Mouse (Mus musculus) embryonic facial prominence, embryonic 10.5 days (tissue): ENCODE data around the gene Senp6. TPM values are rescaled to one million over a fixed set of nuclear protein-coding genes. Genes with fewer than 3 reads are reported as not detected.
A peak's percentile ranks its signal among the peaks of the same experiment; 100 is the strongest.

Experiments used
- DNase-seq: peaks from one replicate; pipeline ENCODE4 v3.0.0-alpha.2; 2017; ENCODE audit warnings: low spot score
- H3K27ac ChIP-seq: fragments of 300-500 bp; sonication (generic); replicated peaks from 2 replicates; pipeline ENCODE4 v1.5.1; 2016; ENCODE audit warnings: mild to moderate bottlenecking
- H3K27me3 ChIP-seq: fragments of 300-500 bp; sonication (generic); replicated peaks from 2 replicates; pipeline ENCODE4 v1.6.1; 2016; ENCODE audit warnings: low read depth, mild to moderate bottlenecking; ENCODE audit not compliant: poor library complexity, severe bottlenecking
- H3K36me3 ChIP-seq: fragments of 300-500 bp; sonication (generic); replicated peaks from 2 replicates; pipeline ENCODE4 v1.6.1; 2016; ENCODE audit warnings: mild to moderate bottlenecking, moderate library complexity
- H3K4me1 ChIP-seq: fragments of 300-500 bp; sonication (generic); 2 replicates; pipeline ENCODE4 v1.6.1; 2016
- H3K4me3 ChIP-seq: fragments of 300-500 bp; sonication (generic); 2 replicates; pipeline ENCODE4 v1.5.1; 2016; ENCODE audit warnings: mild to moderate bottlenecking, moderate library complexity
- H3K9me3 ChIP-seq: fragments of 300-500 bp; sonication (generic); 2 replicates; pipeline ENCODE4 v1.6.1; 2016; ENCODE audit warnings: mild to moderate bottlenecking
- WGBS: fragments of 180-500 bp; shearing (Covaris S2); methylation state at CpG from one replicate; pipeline ENCODE4 v1.1.7; 2016; 5-methylcytosine and 5-hydroxymethylcytosine counted together
- polyA plus RNA-seq: library from polyadenylated mRNA; unstranded; fragments of >200 nt; fragmentation: Nextera tagmentation; extraction: Ambion mirVana; gene quantifications from 2 replicates; pipeline ENCODE4 v1.2.1, GENCODE M21; 2016

Gene Senp6
- polyA plus RNA-seq, 1 experiment from 2014 or later, result 50.9 TPM

DNA sequence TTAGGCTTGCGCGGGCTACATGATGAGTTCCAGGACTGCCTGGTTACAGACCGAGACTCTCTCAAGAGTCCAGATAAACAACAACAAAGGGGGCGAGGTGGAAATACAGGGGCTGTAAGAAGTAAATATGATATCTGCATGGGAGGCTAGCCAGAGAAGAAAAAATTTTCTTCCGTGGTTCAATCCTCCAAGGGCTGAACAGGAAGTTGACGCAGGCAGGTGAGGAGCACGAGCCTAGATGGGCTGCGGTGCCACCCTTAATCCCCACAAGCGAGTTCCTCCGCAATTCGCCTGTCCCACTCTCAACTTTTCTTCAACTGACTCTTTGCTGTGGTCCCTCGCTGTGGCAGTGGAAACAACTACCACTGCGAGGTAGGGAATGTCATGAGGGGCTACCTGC, 97.5 kb downstream of the Senp6 start:
- Histone ChIP-seq H3K4me3 (peak overlapping the region; percentile 79), H3K4me1 (peaks cover 9% of the 10 kb centered on the region), H3K27me3 (peaks cover 15% of the 10 kb centered on the region; the same call in 1 of the 2 replicates), H3K9me3 (no peaks in the 10 kb centered on the region), H3K36me3 (no peaks in the 10 kb centered on the region), H3K27ac (peak overlapping the region; percentile 81; the same call in 1 of the 2 replicates)
- WGBS, result 3% methylated on average over 13 of the region's 13 CpGs
- DNase-seq, result no peak

DNA sequence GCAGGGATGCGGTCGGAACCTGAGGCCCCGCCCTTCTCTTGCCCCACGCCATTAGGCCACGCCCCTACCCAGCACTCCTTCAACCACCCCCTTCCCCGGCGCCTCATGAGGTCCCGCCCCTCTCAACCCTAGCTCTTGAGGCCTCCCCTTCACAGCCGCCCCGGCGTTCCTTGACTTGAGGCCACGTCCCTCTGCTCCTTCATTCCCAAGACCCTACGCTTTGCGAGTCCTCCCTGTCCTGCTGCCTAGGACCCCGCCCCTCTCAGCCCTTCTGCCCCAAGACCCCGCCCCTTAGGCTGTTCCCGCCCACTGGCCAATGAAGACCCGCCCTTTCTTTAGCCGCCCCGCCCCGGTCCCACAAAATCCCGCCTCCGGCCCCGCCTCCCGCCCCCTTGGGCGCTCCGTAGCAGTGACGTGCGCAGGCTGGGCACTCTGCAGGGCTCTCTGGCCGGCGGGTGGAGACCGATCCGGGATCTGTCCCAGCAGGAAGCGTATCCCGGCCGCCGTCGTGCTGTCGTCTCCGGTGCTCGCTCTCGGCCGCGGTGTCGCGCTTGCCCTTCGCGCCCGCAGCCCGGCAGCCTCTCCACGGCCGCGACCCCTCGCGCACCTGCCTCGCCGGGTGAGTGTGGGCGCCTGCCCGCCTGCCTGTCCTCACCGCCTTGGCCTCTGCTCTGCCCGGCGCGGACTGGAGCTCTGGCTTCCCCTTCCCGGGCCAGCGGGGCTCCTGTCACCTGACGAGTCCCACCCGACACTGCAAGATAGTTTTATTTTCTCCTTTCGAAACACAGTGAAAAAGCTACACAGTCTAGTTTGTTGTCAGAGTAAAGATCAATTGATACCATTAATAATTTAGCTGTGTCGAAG, 98.1 kb downstream of the Senp6 start, which contains the start of gene Myo6:
Gene Myo6, plus strand, starts transcription at position 421 of the 864 bp plus-strand sequence.
- no peaks in the 10 kb centered on the region for H3K9me3 ChIP-seq
- H3K27me3 ChIP-seq, result peaks cover 15% of the 10 kb centered on the region; the same call in 1 of the 2 replicates
- H3K27ac ChIP-seq, result peak within 1 kb of the TSS; percentile 81
- H3K4me3 ChIP-seq, result peak within 1 kb of the TSS; percentile 79
- H3K36me3 ChIP-seq, result no peaks in the 10 kb centered on the region
- WGBS, result under 1% methylated on average over 69 of the region's 69 CpGs
- peak; percentile 98 for DNase-seq
- peaks cover 9% of the 10 kb centered on the region for H3K4me1 ChIP-seq

DNA sequence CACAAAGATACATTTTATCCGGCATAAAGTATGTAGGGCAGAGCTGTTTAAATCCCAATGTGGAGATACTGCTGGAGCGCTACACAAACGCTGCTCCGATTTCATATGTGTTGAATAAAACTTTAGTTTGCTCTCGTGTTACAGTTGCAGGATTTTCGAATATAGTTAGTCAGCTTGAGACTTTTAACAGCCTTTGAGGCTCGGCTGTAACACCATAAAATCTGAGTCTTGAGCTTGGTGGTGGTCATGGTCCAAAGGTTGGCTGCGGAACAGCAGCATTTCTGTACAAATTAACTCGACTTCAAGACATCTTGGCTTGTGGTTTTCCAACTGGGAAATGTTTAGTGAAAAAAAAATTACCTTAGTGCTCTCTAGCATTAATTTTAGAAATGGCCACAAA, 99.0 kb downstream of the Senp6 start:
- Histone ChIP-seq H3K4me1 (peaks cover 9% of the 10 kb centered on the region), H3K36me3 (no peaks in the 10 kb centered on the region), H3K27me3 (peaks cover 15% of the 10 kb centered on the region; the same call in 1 of the 2 replicates), H3K9me3 (no peaks in the 10 kb centered on the region), H3K27ac (no peak overlapping the region), H3K4me3 (peak overlapping the region; percentile 79)
- no peak for DNase-seq
- WGBS, result 52% methylated on average over 9 of the region's 9 CpGs

DNA sequence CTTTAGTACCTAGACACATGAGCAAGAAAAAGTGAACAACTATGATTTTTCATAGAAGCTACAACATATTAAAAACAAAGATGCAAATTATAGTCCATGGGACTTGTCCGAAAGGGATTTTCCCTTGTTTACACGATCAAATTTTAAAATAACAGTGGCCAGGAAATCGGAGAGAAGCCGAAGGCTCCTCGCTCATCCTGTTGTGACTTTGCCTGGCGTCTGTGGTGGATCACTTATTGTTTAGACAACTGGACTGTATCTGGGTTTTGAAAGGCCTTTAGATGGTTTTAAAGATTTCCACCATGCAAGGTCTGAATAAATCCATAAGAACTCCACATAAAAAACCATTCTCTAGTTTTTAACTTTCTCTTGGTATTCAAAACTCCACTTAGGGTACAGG, 99.7 kb downstream of the Senp6 start:
- peaks cover 9% of the 10 kb centered on the region for H3K4me1 ChIP-seq
- H3K4me3 ChIP-seq, result 0 out of 2 replicates have a peak overlapping the region, but pooled peaks have one; percentile 79
- WGBS, result 60% methylated on average over 6 of the region's 6 CpGs
- H3K27ac ChIP-seq, result no peak overlapping the region
- no peak for DNase-seq
- no peaks in the 10 kb centered on the region for H3K36me3 ChIP-seq
- H3K27me3 ChIP-seq, result peaks cover 15% of the 10 kb centered on the region; the same call in 1 of the 2 replicates
- H3K9me3 ChIP-seq, result no peaks in the 10 kb centered on the region

DNA sequence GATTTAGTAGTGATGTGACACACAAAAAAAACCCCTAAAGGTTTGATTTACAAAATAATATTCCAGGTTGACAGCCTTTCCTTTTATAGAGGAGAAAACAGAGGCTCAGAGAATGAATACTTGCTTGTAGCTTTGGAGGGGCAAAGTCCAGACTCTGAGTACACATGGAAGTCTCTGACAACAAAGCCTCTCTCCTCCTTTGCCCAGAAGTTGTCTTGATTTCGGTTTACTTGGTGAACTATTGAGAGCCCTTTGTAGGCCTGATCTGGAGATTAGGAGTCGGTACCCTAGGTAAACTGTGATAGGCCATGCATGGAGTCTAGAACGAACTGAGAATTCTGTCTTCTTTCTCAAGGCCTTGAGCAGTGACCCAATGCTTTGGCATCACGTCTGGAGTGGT, 100.4 kb downstream of the Senp6 start:
- WGBS, result 78% methylated on average over 4 of the region's 4 CpGs
- H3K27me3 ChIP-seq, result peaks cover 15% of the 10 kb centered on the region; the same call in 1 of the 2 replicates
- H3K27ac ChIP-seq, result no peak overlapping the region
- no peak for DNase-seq
- H3K4me3 ChIP-seq, result no peak overlapping the region
- no peaks in the 10 kb centered on the region for H3K9me3 ChIP-seq
- peaks cover 9% of the 10 kb centered on the region for H3K4me1 ChIP-seq
- H3K36me3 ChIP-seq, result no peaks in the 10 kb centered on the region

DNA sequence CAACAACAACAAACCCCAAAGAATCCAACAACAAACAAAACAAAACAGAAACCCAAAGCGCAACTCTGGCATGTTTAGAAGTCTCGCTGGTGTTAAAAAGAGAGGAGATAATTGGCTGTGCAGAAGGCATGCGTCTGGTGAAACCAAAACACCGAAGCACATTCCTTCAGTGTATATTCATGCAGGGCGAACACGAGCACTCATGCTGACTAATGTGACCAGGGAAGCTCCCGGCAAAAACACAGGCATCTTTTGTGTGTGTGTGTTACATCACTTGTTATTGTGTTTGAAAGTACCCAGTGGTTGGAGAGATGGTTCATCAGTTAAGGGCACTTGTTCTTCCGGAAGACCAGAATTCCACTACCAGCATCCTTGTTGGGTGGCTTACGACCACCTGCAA, 102.8 kb downstream of the Senp6 start:
- DNase-seq, result no peak
- H3K9me3 ChIP-seq, result no peaks in the 10 kb centered on the region
- no peaks in the 10 kb centered on the region for H3K36me3 ChIP-seq
- no peak overlapping the region for H3K27ac ChIP-seq
- peaks cover 13% of the 10 kb centered on the region for H3K4me1 ChIP-seq
- H3K4me3 ChIP-seq, result no peak overlapping the region
- H3K27me3 ChIP-seq, result peaks cover 11% of the 10 kb centered on the region; the same call in 1 of the 2 replicates
- 83% methylated on average over 9 of the region's 9 CpGs for WGBS

DNA sequence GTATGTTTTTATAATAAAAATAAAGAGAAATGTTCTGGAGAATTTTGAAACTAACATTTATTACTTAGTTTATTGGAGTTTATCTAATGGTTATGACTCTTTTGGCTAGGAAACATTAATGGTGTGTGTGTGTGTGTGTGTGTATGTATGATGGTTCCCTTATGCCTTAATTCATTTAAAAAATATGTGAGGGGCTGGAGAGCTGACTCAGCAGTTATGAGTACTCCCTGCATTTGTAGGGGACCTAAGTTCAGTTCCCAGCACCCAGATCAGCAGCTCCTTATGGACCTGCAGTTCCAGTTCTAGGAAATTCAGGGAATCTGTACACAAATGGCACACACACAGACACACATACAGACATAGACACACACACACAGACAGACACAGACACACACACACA, 104.5 kb downstream of the Senp6 start:
- no peak for DNase-seq
- Histone ChIP-seq H3K36me3 (no peaks in the 10 kb centered on the region), H3K27me3 (peaks cover 4% of the 10 kb centered on the region; the same call in 1 of the 2 replicates), H3K4me1 (peaks cover 10% of the 10 kb centered on the region), H3K9me3 (no peaks in the 10 kb centered on the region), H3K27ac (no peak overlapping the region), H3K4me3 (no peak overlapping the region)

DNA sequence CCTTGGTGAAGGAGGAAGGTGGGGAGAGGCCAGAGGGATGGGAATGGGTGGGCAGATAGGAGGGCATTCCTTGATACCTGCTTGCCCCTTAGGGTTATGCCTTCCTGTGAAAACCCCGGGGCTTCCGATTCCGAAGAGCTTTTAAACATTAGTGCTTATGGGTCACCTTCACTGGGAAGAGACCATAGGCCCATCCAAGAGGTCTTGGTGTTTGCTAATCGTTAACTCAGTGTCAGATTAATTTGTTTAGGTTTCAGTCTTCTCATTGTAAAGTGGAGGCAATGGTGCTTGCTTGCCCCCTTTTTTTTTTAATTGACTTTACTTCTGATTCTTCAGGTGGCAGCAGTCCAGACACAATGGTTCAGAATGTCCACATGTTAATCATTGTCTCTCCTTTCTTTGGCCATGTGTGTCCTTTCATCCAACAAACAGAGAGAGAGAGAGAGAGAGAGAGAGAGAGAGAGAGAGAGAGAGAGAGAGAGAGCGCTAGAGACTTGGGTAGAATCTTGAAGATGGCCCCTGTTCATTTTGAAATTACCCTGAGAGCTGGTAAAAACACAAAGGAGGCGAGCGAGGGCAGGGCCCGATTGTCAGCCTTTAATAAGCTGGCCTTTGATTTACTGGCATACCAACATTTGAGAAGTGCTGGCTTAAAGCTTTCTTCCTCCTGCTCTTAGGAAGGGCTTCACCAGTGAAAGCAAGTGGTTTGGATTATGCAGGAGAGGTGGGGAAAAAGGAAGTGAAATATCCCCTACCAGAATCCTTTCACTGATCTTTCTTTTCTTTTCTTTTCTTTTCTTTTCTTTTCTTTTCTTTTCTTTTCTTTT, 105.9 kb downstream of the Senp6 start:
- Histone ChIP-seq H3K9me3 (no peaks in the 10 kb centered on the region), H3K4me1 (peaks cover 10% of the 10 kb centered on the region), H3K27ac (no peak overlapping the region), H3K27me3 (no peaks in the 10 kb centered on the region), H3K36me3 (no peaks in the 10 kb centered on the region), H3K4me3 (no peak overlapping the region)
- 78% methylated on average over 8 of the region's 8 CpGs for WGBS
- no peak for DNase-seq

DNA sequence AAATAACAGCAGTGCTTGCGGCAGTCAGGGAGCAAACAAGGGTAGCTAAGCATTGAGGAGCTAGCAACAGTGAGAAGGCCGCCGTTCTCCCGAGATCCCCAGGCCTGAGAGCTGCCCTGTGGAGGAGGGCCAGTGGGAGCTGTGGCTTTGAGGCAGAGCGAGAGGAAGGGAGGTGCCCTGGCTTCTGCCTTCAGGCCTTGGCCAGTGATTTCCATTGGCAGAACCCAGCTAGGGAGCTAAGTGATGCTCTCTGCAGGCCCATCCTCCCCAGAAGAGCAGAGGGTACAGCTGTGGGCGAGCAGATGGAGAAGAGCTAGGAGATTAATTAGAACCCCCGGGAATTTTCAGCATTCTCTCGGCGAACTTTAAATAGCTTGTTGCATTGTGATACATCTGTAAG, 106.9 kb downstream of the Senp6 start:
- Histone ChIP-seq H3K4me1 (peaks cover 10% of the 10 kb centered on the region), H3K27me3 (no peaks in the 10 kb centered on the region), H3K4me3 (no peak overlapping the region), H3K9me3 (no peaks in the 10 kb centered on the region), H3K27ac (peak overlapping the region; percentile 41; the same call in 1 of the 2 replicates), H3K36me3 (no peaks in the 10 kb centered on the region)
- no peak for DNase-seq
- 45% methylated on average over 9 of the region's 9 CpGs for WGBS

DNA sequence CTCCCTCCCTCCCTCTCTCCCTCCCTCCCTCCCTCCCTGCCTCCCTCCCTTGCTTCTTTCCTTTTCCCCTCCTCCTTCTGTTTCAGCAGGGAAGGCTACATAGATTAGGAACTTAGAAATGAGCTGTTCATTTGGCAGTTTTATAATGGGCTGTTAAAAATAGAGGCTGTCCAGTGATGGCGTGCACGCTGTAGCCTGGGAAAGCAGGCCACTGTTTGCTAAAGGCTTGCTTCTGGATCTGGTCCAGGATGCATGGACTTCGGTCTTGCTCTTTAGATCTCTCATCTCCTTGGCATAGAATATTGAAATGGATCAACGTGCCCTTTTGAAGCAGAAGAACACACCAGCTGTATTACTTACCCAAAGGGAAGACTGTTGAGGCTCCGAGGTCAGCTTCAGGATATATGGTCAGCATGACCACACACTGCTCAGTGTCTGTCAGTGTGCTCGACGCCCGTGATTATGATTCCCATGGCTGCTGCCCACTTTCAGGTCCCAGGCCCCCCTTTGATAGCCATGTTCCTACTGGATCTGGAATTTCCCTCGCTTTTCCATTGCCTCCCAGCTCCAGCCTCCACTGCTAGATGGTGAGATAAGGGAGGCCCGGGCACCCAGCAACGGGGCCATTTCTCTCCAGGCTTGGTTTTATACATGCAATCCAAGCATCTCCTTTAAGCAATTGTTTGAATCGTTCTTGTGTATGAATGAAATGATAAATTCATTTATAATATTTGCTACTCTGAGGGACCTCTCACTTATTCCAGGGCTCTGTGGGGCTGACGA, 110.2 kb downstream of the Senp6 start:
- Histone ChIP-seq H3K4me3 (no peak overlapping the region), H3K27ac (no peak overlapping the region), H3K4me1 (peaks cover 10% of the 10 kb centered on the region), H3K27me3 (no peaks in the 10 kb centered on the region), H3K36me3 (no peaks in the 10 kb centered on the region), H3K9me3 (no peaks in the 10 kb centered on the region)
- DNase-seq, result no peak
- 89% methylated on average over 13 of the region's 13 CpGs for WGBS

DNA sequence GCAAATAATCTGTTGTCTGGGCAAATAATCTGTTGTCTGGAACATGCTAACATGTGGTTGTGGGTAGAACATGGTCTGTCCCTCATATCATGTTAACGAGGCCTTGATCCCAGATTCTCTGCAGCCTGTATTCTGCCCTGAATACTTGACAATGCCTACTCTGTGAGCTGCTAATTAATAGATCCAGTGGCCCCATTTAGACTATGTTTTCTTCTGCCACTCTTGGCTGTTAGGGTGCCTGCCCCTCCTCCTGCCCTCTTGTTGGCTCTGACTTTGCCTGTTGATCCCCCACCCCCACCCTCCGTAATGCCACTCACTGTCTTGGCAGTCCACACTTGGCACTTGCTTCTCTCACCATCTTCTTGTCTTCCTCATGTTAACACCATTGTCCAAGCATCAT, 112.0 kb downstream of the Senp6 start:
- WGBS, result 89% methylated on average over 2 of the region's 2 CpGs
- no peaks in the 10 kb centered on the region for H3K36me3 ChIP-seq
- no peak overlapping the region for H3K4me3 ChIP-seq
- no peaks in the 10 kb centered on the region for H3K9me3 ChIP-seq
- no peak overlapping the region for H3K27ac ChIP-seq
- no peak for DNase-seq
- no peaks in the 10 kb centered on the region for H3K27me3 ChIP-seq
- peaks cover 1% of the 10 kb centered on the region for H3K4me1 ChIP-seq

DNA sequence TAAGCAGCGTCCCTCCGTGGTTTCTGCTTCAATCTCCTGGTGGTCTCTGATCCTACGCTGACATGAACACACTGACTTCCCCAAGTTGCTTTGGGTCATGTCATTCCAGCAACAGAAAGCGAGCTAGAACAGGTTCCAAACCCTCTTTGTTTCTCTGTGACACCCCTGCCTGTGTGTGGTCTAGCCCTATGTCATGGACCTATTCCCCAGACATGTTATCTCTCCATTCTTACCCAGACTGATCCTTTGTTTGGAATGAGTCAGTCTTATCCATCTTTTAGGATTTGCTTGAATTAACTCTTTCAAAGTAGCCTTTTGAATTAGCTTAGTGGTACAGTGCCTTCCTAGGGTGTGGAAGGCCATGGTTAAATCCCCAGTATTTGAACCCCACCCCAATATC, 113.0 kb downstream of the Senp6 start:
- no peak for DNase-seq
- Histone ChIP-seq H3K27ac (no peak overlapping the region), H3K4me1 (no peaks in the 10 kb centered on the region), H3K27me3 (no peaks in the 10 kb centered on the region), H3K9me3 (no peaks in the 10 kb centered on the region), H3K4me3 (no peak overlapping the region), H3K36me3 (no peaks in the 10 kb centered on the region)
- WGBS, result 79% methylated on average over 4 of the region's 4 CpGs
